Mouse (Mus musculus): ENCODE measurements around the gene Cbx4. TPM values are rescaled to one million over a fixed set of nuclear protein-coding genes. Genes with fewer than 3 reads are reported as not detected.

Cbx4 gene
- total RNA-seq, 1 experiment from 2014 or later: 156 TPM

DNA sequence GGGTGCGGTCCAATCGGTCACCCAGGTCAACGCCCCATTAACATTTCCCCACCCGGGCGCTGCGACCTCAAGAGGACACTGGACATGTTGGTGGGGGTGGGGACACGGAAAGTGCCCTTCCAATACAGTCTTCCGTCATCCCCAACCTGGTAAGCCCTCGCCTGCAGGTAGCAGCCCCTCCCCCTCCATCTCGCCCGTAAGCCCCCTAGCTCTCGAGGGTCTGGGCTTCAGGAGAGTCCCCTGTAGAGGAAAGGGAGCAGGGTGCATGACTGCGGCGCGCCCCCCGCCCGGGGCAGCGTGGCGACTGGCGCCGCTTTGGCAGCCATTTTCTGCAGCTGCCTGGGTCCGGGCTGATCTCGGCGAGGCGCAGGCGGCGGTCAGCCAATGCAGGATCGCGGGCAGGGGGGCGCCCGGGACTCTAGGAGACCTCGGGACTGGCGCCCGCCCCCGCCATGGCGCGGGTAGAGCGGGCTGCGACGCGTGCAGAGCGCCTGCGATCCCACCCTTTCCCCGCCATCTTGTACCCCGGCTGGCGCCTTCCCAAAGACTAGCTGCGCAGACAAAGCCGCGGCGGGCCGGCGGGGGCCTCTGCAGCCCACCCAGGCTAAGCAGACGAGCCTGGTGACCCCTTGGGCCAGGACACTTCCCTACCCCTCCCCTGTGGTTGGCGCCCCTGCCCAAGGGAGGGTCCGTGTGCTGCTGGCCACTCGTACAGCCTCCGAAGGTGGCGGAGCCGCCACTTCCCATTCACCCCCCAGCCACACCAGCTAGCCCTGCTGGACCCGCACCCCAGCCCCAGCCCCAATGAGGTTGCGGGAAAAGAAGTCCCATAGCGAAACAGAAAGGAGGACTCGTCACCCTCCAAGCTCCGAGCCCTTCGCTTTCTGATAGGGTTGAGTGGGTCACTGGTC is 29.5 kb downstream of the Cbx4 start:
- peak; percentile 63 for DNase-seq

DNA sequence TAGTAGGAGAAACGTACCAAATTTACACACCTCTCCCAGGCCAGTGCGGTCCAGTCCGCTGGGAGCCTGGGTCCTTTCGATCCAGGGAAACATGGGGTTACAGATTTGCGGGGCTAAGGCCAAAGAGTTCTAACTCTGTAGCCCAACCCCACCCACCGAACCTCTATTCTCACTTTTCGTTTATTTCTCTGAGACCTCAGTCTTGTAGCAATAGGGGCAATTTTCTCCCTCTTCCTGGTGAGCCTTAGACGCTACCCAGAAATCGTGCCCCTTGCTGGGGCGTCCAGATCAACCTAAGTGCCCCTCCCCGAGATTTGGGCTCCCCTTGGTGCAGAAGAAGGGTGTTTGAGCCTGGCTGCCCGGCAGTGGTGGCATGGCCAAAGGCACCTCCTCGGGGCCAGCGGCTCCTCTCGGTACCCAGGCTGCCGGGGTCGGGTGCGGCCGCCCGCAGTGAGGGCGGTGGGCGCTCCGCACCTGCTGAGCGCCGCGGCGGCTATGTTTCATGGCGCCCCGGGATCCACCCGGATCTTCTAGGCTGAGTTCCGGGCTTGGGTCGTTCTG is 30.4 kb downstream of the Cbx4 start:
- no peak for DNase-seq

DNA sequence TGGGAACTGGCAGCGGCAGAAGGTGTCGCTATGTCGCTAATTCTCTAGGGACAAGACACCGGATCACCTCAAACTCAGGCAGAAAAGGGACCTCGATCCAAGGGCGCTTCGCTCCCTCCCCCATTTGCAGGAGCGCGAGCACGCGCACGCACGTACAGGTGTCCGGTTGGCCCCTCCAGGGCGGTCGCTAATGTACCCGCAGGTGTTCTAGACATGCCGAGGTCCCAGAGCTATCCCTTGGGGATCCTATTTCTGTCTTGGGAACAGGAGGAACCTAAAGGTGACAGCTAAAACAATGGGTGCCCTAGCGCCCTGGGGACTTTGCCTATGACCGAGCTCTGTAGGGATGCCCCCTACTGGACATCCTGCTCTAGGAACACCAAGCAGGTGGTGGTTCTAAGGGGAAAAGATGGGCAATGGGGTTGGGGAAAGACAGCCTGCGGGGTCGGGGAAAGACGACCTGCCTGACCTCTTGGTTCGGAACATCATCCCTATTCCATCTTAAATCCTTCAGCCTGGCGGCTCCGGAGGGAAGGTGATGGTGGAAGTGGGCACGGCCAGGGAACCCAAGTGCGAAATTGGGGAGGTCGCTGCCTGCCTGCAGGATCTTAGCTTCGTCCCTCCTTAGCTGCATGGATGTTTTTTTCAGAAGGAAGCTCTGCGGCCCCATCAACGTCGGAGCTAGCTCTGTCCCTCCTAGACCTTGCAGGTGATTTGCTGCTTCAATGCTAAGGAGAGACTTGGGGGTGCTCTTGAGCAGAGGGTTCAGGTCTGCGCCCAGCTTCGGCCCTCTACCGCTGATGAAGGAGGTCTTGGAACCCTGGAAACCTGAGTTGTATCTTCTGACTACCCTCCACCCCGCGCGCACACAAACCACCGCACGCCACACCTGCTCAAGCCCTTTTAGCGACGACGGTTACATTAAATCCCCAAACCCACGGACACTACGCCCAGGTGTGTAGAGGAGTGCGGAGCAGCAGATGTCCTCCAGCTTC is 31.4 kb downstream of the Cbx4 start:
- DNase-seq: peak; percentile 46

DNA sequence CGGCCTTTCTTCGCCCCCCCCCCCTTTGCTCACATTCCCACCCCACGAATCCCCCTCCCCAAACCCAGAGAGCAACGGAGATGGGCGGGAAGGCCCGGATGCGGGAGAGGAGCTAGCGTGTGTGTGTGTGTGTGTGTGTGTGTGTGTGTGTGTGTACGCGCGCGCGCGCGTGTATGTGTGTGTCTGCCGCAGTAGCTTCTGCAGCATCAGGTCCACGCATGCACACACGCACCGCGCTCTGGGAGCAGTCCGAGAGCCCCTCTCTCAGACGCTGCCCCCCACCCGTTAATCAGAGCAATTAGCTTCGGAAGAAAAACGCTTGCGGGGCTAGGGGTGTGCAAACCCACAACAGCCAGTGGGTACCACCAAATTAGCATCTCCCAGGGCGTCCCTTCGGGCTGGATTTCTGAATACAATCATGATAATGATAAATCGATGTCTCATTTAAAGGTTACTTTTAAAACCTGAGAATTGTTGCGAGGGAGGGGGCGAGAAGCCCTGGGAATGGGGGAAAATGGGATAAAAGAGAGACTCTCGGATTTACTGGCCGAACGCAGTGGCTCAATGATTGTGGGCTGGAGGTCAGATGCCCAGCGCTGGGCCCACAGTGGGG is 32.2 kb downstream of the Cbx4 start:
- DNase-seq: no peak

DNA sequence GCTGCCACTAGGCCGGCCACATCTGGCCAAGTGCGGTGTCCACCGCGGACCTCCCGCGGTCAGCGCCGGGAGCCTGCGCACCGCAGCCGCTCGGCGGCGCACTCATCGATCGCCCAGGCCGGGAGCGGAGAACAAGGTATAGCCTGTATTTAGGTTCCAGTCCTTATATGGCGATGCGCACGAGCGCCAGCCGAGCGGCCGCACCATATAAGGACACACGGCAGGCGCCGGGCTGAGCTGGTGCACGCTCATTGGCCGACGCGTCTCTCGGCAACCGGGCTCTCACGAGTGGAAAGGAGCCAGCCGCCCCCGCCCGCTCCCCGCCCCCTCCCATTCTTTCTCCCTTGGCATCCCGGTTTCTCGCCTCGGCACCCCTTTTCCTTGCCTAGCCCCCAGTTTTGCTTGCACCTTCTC is 32.8 kb downstream of the Cbx4 start:
- DNase-seq: peak; percentile 87

DNA sequence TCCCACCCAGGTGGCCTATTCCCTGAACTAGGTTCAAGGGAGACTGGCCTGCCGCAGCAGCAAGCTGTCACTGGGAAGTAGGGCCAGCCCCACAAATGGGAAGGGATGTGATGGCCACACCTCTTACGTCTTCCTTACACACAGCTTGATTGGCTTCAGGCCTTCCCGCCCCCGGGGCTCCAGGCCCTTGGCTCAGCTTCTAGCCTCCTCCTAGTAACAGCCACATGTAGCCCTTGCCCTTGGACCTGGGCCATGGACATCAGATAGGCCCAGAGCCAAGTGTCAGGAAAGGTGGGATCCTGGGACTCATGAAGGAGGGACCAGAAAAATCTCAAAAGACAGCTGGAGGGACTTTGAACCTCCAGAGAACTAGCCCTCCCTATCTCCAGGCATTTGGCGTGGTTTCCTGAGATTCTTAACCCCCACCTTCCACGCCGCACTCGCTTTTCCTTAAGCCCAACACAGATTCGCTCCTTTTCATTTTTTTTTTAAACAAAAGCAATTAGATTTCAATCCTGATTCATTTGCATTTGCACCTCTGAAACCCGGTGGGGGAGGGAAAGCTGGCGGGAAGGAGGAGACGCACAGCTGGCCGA is 33.3 kb downstream of the Cbx4 start:
- DNase-seq: peak; percentile 44

DNA sequence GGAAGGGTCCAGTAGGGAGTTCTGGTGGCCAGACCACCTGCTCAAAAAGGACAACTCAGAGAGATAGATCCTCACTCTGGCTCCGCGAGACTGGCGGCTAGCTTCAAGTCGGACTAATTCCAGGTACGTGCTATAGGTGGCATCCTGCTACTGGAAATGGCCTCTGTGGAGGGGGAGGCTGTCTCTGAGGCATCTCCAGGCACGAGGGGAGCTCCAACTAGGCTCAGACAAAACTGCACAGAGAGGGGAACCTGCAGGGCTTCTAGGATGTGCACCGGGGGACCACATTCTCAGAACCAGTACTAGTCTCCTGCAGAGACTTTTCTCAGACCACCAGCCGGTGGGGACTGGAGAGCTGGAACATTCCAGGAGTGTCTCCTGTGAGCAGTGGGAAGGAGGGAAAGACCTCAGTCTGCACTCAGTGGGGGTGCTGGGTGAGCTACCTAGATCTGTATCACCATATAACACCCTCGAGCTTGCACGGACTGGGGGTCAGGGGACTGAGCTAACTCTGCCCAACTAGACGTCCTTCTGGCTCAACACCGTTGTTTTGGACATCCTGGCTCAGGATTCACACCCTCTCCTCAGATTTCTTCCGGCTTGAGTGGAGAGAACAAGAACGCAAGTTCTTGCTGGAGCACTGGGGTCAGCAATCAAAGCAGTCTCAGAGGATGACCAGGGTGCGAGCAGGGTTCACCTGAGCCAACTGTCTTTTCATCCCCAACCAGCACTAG is 33.9 kb downstream of the Cbx4 start:
- DNase-seq: peak; percentile 48

DNA sequence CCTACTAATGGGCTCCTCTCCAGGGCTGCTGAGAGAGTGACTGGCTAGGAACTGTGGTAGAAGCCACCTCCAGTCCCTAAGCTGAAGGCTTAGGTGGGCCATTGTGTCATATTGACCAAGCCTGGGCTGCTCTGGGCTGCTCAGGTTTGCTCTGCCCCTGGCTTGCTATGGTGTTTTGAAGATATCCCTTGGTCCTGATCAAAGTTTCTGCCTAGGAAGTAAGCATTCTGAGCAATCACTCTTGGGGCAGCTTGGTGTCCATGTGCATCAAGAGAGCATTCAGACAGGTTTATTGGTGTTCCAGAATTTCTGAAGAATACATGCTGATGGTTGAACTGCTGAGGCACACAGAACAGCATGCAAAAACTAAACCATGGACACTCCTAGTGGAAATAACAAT is 34.6 kb downstream of the Cbx4 start:
- no peak for DNase-seq

DNA sequence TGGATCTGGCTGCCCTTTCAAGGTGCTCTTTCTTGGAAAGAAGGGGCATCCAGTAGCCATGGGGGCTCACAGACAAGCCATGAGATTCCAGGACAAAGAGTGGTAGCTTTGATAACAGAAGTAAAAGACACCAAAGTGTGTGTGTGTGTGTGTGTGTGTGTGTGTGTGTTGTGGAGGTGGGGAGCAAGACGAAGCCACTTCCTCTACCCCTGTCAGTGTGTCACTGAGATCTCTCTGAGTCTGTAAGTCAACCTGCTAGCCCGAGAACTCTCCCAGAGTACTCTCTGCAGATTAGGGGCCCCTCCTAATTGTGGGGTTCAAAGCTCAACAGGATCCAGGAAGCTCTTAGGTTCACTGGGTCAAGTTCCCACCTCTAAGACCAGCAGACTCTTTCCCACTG is 35.7 kb downstream of the Cbx4 start:
- no peak for DNase-seq

DNA sequence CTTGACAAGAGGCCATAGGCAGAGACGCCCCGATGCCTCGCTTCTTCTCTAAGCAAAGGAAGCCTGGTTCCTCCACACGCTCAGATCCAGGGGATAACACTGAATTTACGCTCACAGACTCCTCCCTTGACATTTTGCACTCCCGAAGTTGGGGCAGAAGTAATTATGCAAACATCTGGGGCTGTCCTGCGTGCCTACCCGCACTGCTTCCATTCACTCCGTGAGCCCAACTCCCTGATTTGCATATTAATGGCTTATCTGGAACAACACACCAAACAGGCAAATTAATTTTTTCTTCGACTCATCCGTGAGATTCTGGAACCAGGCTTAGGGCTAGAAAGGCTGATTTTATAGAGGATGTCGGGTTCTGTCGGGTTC is 37.9 kb downstream of the Cbx4 start:
- no peak for DNase-seq

DNA sequence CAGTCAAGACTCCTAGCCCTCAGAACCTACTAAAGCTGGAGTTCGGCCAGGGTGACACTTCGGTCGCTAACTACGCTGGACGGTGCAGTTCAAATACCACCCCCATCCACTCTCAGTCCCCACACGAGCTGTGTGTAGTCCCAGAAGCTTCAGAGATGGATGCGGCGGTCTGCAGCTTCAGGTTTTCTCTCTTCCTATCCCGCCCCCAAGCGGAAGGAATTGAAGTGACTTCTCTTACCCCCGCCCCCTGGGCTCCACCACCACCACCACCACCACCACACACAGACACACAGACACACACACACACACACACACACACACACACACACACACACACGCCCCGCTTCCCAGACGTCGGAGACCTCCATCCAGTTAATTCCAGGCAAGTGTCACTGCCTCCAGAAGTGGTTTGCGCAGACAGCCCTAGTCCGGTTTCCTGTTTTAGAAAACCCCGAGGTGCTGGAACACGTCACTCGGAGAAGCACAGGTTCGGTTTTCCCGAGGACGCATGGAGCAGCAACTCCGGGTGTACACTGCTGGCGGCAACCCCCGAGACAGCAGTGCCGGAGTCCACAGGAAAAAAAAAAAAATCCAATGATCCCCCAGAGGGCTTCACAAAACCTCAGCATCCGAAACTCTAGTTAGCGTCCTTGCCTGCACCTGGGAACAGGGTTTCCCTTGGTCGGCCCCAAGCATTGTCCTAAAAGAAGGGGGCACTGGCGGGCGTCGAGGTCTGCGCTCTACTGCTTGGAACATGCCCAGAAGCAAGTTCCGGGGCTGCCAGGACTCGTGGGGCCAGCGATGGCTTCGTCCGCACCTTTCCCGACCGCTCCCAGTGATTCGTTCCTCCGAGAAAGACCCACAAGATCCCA is 38.5 kb downstream of the Cbx4 start:
- no peak for DNase-seq

DNA sequence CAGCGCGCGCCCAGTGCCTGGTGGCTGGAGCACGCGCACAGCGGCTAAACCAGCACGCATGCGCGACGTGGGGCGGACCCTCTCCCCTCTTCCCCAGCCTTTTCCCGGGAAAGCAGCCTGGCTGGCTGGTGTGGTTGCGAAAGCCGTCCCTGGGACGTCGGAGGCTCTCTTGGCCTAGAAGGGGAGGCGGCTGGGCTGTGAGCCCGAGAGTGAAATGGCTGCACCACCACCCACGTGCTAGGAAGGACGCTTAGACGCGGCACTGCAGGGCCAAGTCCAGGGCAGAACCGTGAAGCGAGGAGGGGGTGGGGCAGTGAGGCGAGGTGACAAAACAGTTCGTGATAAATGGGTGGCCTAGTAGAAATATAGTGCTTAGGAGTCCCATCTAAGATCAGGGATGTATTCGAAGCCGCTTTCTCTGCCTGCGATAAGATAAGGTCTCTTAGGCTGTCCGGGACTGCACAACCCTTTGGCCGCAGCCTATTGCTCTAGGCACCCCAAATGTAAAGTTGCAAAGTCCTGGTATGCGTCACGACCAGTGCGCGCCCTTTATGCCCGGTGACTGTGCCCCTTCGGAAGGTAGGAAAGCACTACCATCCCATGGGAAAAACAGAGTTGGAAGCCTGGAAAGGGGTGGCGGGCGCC is 39.3 kb downstream of the Cbx4 start:
- DNase-seq: peak; percentile 81

DNA sequence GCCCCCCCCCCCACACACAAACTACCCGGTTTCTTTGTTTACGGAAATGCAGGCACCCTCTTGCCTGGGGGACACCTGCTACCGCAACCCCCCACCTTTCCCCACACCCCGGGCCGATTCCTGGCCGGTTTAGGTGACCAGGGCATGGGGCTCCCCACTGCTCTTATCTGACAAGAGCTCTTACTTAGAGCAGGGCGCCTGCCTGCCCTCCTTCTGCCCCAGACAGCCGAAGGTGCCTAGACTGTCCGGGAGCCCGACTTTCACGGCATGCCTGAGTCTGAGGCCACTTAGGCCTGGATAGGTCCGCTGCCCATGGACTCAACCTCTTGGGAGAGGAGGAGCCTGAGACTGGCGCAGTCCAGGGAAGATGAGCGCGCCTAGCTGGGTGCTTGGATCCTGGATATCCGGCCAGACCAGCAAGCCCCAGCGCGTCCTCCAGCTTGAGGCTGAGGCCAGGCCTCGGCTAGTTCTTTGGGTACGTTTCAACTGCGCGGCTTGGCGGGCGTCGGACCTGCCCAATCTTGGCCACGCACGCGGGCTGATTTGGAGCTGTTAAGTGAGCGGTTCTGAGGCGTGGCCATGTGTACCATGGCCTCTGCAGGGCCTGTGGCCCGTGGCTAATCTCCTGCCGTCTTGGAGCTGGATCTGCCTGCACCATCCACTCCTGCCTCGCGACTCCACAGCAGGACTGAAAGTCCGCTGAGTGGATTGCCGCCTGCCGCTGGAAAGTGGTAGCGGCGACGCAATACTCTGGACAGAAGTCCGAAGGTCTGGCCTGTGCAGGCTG is 41.3 kb downstream of the Cbx4 start:
- no peak for DNase-seq

DNA sequence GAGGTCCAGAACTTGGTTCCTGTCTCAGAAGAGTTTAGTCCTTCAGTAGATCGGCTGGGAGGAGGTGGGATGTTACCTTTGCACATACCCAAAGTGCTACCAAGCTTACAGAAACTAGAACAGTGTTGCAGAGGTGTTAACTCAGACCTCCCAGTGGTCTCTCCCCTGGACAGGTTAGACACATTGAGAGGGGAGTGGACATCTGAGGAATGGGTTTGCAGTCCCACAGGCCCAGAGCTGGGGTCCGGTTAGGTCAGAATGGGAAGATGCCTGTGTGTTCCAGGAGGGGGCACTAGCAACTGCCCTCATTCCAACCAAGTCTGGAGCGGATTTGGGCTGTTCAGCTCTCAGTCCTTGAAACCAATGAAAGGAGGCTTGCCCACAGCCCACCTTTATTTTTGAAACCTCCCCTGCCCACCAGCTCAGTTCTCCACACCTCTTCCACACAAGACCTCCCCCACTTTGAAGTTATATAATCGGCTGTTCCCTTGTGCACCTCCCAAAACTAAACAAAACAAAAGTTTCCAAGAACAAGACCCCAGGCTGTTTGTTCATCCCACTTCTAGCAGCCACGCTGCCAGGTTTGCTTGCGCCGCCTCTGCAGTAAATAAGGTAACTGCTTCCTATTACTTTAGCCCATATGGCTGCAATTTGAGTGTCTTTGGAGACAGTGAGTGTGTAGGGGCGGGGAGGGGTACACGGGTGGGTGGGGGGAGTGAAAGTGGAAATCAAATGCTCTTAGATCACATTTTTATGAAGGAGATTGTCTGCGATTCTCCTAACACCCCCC is 42.1 kb downstream of the Cbx4 start:
- no peak for DNase-seq

DNA sequence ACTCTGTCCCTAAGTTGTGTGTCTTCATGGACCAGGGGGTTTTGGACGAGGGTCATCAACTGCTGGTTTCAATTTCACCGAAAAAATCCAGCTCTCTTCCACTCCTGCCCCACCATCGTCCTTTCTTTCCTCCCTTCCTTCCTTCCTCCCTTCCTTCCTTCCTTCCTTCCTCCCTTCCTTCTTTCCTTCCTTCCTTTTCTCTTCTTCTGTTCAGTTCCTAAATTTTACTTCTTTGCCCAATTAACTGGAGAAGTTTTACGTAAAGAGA is 42.8 kb downstream of the Cbx4 start:
- DNase-seq: no peak

DNA sequence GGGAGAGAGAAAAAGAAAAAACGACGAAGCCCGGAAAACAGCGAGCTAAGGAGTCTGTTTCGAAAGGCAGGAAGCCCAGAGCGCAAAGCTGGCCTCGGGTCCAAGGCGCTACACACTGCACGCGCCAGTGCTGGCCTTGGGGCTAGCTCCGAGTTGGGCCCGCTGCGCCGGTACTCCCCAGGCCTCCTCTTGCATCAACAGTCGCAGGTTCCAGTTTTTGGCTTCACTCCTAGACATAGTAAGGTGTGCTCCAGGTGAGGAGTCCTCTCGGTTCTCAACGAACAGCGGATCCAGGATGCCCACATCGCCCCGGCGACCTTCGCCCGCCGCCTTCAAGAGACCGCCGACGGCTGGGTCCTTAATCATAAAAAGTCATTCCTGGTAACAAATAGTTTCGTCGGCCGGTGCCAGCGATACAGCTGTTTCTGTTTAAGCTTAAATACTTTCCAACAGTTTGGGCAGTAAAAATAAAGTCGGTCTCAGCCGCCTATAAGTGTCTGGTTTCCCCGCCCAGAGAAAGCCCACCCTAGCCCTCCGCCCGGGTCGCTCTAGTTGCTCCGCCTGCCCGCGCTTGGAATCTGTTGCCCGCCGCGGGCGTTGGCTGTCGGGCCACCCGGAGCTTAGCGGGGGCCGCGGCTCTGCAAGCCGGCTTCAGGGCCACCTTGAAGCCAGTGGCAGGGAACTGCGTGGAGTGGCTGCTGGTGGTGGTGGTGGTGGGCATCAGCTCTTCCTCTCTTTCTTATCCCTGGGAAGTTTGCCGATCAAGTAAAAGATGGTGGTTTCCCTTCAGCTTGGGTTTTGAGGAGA is 43.4 kb downstream of the Cbx4 start:
- DNase-seq: no peak

DNA sequence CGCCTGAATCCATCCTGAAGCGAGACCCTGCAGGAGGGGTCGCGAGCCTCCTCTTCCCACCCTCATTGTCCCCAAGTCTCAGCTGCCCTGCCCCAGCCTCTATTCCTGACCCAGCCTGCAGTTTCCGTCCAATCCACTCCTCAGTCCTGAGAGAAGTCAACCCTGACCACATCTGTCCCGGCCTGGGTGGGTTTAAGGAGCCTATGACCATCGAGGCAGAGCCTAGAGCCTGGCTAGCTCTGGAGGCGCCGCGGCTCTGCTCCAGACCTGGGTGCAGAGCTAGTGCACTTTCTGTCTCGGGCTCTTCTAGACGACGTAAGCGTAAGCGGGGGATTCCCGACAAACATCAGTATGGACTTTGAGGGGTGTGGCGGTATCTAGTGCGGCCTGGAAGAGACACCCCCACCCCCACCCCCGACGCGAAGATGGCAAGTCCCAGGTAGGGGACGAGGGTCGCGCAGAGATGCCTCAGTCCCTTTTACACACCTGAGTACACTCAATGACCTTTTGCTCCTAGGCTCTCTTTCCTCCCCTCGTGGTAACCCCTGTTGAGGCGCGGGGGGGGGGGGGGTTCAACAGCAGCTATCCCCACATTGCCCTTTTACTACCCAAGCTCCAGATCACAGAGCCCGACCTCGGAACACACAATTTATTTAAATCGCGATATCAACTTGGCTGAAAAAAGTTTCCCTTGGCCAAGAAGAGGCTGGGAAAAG is 44.1 kb downstream of the Cbx4 start:
- no peak for DNase-seq

Data from adrenal gland, postnatal 14 days (tissue).